Mouse (Mus musculus): ENCODE results near the gene Strn3. TPM values are rescaled to one million over a fixed set of nuclear protein-coding genes. Genes with fewer than 3 reads are reported as not detected.

Gene Strn3
- polyA plus RNA-seq, 1 experiment from 2014 or later: 49.7 TPM

DNA sequence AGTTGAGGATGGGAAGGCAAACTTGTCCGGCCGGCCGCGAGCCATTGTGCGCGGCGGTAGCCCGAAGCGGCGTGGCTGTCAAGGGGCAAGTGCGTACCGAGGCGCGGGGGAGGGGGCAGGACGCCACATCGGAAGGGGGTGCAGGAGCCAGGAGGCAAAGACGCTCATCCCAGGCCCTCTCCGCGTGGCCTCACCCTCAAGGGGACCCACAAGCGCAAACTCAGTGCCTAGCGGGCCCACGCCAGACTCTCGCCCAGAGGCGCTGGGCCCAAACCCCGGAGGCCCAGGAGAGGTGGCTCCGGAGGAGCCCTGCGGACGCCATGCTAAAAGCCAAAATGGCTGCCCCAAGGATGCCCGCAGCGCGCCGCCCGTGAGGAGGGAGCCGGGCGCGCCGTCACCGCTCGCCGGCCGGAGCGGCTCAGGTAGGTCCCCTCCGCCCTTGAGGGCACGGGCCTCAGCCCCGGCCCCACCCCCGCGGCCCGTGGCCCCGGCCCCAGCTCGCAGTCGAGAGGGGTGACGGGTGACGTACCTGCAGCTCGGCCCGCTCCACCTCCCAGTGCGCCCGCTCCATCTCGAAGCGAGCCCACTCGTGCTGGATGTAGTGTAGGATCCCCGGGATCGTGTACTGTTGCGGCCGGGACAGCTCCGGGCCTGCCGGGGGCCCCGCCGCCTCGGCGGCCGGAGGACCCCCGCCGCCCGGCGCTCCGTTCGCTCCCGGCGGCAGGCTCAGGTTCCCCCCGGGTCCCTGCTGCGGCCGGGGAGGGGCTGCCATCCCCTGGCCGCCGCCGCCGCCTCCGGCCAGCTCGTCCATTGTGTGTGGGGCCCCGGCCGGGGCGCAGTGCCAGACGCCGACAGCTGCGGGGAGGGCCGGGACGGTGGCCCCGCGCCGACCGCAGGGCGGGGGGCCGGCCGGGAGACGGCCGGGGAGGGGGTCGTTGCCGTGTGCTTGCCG lies 528 bp downstream of the Strn3 start, which contains the start of gene Ap4s1:
Gene Ap4s1 (plus strand): TSS at position 141 of the 952 bp plus-strand sequence.
- H3K27me3 ChIP-seq (ENCODE audit: control insufficient read depth, insufficient read depth, low read length): no peaks in the 10 kb centered on the region
- H3K4me1 ChIP-seq (ENCODE audit: control insufficient read depth, insufficient read depth, low read length): no peaks in the 10 kb centered on the region
- peak within 1 kb of the TSS; percentile 68 for H3K4me2 ChIP-seq (ENCODE audit: low read depth, severe bottlenecking)
- peak; percentile 83 for ATAC-seq (ENCODE audit: insufficient number of reproducible peaks, low FRiP score, low TSS enrichment, low read depth)
- peak; percentile 82 for DNase-seq (ENCODE audit: low spot score)
- H3K4me3 ChIP-seq (ENCODE audit: low read depth, low read length): peak within 1 kb of the TSS; percentile 80
- no peaks in the 10 kb centered on the region for H3K9me3 ChIP-seq (ENCODE audit: control insufficient read depth, low read length)
- under 1% methylated on average over 88 of the region's 108 CpGs for WGBS
- H3K9ac ChIP-seq (ENCODE audit: low read length): peak within 1 kb of the TSS; percentile 99
- H3K27ac ChIP-seq (replicated peaks; ENCODE audit: low read depth, low read length): peak within 1 kb of the TSS; percentile 100
- H3K36me3 ChIP-seq (ENCODE audit: control insufficient read depth, insufficient read depth, low read length): no peaks in the 10 kb centered on the region

DNA sequence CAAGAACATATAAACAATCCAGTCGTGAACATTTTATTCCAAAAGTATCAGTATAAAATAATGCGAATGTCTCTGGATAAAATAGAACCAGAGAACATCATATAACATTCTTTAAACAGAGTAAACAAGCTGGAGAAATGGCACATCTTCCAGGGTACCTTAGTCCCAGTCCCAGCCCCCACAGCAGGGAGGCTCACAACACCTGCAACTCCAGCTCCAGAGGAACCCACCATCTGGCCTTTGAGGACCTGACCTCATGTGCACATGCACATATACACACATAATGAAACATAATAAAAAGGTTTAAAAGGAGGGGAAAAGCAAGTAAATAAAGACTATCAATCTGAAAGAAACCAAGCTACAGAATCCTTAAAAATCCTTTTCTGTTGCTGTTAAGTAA lies 3.2 kb downstream of the Strn3 start:
- Histone ChIP-seq H3K27me3 (ENCODE audit: control insufficient read depth, insufficient read depth, low read length) (no peaks in the 10 kb centered on the region), H3K4me2 (ENCODE audit: low read depth, severe bottlenecking) (no peak overlapping the region), H3K36me3 (ENCODE audit: control insufficient read depth, insufficient read depth, low read length) (no peaks in the 10 kb centered on the region), H3K9me3 (ENCODE audit: control insufficient read depth, low read length) (no peaks in the 10 kb centered on the region), H3K4me3 (ENCODE audit: low read depth, low read length) (no peak overlapping the region), H3K27ac (replicated peaks; ENCODE audit: low read depth, low read length) (no peak overlapping the region), H3K9ac (ENCODE audit: low read length) (no peak overlapping the region), H3K4me1 (ENCODE audit: control insufficient read depth, insufficient read depth, low read length) (no peaks in the 10 kb centered on the region)
- DNase-seq (ENCODE audit: low spot score): no peak
- 98% methylated on average over 2 of the region's 2 CpGs for WGBS
- no peak for ATAC-seq (ENCODE audit: insufficient number of reproducible peaks, low FRiP score, low TSS enrichment, low read depth)

DNA sequence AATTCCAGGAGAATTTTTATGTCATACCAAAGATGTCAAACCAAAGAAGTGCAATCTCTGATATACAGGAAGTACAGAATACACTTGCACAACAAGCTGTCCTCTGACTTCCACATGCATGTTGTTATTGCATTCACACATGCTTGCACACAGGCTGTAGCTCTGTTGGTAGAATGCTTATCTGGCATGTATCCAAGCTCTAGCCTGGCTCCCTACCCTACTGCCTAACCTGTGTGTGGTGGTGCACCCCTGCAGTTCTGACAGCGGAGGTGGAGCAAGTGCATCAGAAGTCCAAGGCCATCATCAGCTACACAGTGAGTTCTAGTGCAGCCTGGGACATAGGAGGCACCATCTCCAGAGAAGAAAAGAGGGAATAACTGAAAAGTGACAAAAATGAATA lies 12.9 kb downstream of the Strn3 start:
- 92% methylated on average over 1 of the region's 1 CpGs for WGBS

DNA sequence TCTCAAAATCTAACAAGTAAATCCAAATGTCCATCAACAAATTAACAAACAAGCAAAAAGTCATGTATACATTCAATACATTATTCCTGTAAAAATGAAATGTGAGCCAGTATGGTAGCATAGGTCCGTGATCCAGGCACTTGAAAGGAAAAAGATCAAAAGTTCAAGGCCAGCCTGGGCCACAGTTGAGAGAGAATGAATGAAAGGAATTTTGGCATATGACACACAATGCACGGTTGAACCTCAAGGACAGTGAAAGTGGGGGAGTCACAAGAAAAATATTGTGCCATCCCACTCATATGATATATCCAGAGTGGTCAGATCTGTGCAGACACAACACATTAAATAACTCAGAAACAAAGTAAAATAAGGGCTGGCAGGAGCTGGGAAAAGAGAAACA lies 15.3 kb downstream of the Strn3 start:
- Histone ChIP-seq H3K9me3 (ENCODE audit: control insufficient read depth, low read length) (no peaks in the 10 kb centered on the region), H3K36me3 (ENCODE audit: control insufficient read depth, insufficient read depth, low read length) (no peaks in the 10 kb centered on the region; the same call in 1 of the 2 replicates), H3K4me3 (ENCODE audit: low read depth, low read length) (no peak overlapping the region), H3K27ac (replicated peaks; ENCODE audit: low read depth, low read length) (no peak overlapping the region), H3K4me1 (ENCODE audit: control insufficient read depth, insufficient read depth, low read length) (no peaks in the 10 kb centered on the region), H3K9ac (ENCODE audit: low read length) (no peak overlapping the region), H3K4me2 (ENCODE audit: low read depth, severe bottlenecking) (no peak overlapping the region), H3K27me3 (ENCODE audit: control insufficient read depth, insufficient read depth, low read length) (no peaks in the 10 kb centered on the region)
- DNase-seq (ENCODE audit: low spot score): no peak
- ATAC-seq (ENCODE audit: insufficient number of reproducible peaks, low FRiP score, low TSS enrichment, low read depth): no peak
- 76% methylated on average over 2 of the region's 2 CpGs for WGBS

More for the DNA sequence above, 12.9 kb downstream of the Strn3 start:
- Histone ChIP-seq H3K4me2 (ENCODE audit: low read depth, severe bottlenecking) (no peak overlapping the region), H3K4me3 (ENCODE audit: low read depth, low read length) (no peak overlapping the region), H3K9me3 (ENCODE audit: control insufficient read depth, low read length) (no peaks in the 10 kb centered on the region), H3K9ac (ENCODE audit: low read length) (no peak overlapping the region), H3K4me1 (ENCODE audit: control insufficient read depth, insufficient read depth, low read length) (no peaks in the 10 kb centered on the region), H3K36me3 (ENCODE audit: control insufficient read depth, insufficient read depth, low read length) (no peaks in the 10 kb centered on the region; the same call in 1 of the 2 replicates), H3K27ac (replicated peaks; ENCODE audit: low read depth, low read length) (no peak overlapping the region), H3K27me3 (ENCODE audit: control insufficient read depth, insufficient read depth, low read length) (no peaks in the 10 kb centered on the region)
- ATAC-seq (ENCODE audit: insufficient number of reproducible peaks, low FRiP score, low TSS enrichment, low read depth) (no peak), DNase-seq (ENCODE audit: low spot score) (no peak)

DNA sequence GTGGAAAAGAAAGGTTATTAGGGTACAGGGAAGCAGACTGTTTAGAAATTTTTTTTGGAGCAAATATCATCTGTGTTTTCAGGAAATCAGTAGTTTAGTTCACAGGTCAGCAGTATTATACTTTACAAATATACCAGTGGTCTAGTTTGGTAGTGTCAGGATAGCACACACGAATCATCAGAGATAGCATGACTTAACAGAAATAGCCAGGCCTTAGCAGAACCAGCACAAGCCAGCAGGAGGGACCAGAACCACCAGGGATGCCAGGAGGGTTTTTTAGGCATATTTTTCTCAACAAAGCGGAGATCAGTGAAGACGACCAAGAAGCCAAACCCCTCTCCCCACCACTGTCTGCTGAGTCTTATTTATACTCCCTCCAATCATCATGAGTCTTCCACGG lies 18.4 kb downstream of the Strn3 start:
- H3K4me2 ChIP-seq (ENCODE audit: low read depth, severe bottlenecking): no peak overlapping the region
- no peak overlapping the region for H3K4me3 ChIP-seq (ENCODE audit: low read depth, low read length)
- no peaks in the 10 kb centered on the region for H3K9me3 ChIP-seq (ENCODE audit: control insufficient read depth, low read length)
- no peaks in the 10 kb centered on the region; the same call in 1 of the 2 replicates for H3K36me3 ChIP-seq (ENCODE audit: control insufficient read depth, insufficient read depth, low read length)
- ATAC-seq (ENCODE audit: insufficient number of reproducible peaks, low FRiP score, low TSS enrichment, low read depth): no peak
- H3K9ac ChIP-seq (ENCODE audit: low read length): no peak overlapping the region
- DNase-seq (ENCODE audit: low spot score): no peak
- no peaks in the 10 kb centered on the region for H3K27me3 ChIP-seq (ENCODE audit: control insufficient read depth, insufficient read depth, low read length)
- H3K4me1 ChIP-seq (ENCODE audit: control insufficient read depth, insufficient read depth, low read length): no peaks in the 10 kb centered on the region
- no peak overlapping the region for H3K27ac ChIP-seq (replicated peaks; ENCODE audit: low read depth, low read length)
- whole genome bisulfite sequencing: 70% methylated on average over 4 of the region's 4 CpGs

DNA sequence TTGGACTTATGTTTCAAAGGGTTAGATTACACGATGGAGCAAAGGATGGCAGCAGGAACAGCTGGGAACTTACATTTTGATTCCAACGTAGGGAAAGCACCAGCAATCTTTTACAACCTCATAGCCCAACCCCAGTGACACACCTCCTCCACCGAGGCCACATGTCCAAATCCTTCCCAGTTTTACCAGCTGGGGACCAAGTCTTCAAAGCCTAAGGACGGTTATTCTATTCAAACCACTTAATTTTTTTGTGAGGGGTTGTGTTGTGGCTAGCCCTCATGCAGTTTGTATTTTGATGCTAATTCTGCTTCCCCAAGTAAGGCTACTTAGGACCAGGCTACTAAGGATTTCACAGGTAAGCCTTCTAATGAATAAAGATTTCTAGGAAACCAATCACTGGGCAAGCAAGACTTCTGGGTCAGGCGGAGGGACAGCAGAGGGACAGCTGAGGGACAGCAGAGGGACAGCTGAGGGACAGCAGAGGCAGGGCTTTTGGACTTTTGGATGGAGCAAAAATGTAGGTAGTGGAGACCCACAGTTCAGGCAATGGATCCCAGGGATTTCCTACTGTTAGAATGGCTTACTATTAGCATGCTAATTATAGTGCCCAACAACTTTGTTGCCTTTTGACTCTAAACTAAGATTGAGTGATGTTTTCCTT lies 20.3 kb downstream of the Strn3 start:
- no peak overlapping the region for H3K4me3 ChIP-seq (ENCODE audit: low read depth, low read length)
- no peak overlapping the region for H3K9ac ChIP-seq (ENCODE audit: low read length)
- no peak overlapping the region for H3K4me2 ChIP-seq (ENCODE audit: low read depth, severe bottlenecking)
- DNase-seq (ENCODE audit: low spot score) (no peak), ATAC-seq (ENCODE audit: insufficient number of reproducible peaks, low FRiP score, low TSS enrichment, low read depth) (no peak)
- 30% methylated on average over 5 of the region's 5 CpGs for WGBS
- no peak overlapping the region for H3K27ac ChIP-seq (replicated peaks; ENCODE audit: low read depth, low read length)
- no peaks in the 10 kb centered on the region for H3K27me3 ChIP-seq (ENCODE audit: control insufficient read depth, insufficient read depth, low read length)
- H3K4me1 ChIP-seq (ENCODE audit: control insufficient read depth, insufficient read depth, low read length): no peaks in the 10 kb centered on the region; the same call in 1 of the 2 replicates
- H3K36me3 ChIP-seq (ENCODE audit: control insufficient read depth, insufficient read depth, low read length): no peaks in the 10 kb centered on the region; the same call in 1 of the 2 replicates
- no peaks in the 10 kb centered on the region for H3K9me3 ChIP-seq (ENCODE audit: control insufficient read depth, low read length)

DNA sequence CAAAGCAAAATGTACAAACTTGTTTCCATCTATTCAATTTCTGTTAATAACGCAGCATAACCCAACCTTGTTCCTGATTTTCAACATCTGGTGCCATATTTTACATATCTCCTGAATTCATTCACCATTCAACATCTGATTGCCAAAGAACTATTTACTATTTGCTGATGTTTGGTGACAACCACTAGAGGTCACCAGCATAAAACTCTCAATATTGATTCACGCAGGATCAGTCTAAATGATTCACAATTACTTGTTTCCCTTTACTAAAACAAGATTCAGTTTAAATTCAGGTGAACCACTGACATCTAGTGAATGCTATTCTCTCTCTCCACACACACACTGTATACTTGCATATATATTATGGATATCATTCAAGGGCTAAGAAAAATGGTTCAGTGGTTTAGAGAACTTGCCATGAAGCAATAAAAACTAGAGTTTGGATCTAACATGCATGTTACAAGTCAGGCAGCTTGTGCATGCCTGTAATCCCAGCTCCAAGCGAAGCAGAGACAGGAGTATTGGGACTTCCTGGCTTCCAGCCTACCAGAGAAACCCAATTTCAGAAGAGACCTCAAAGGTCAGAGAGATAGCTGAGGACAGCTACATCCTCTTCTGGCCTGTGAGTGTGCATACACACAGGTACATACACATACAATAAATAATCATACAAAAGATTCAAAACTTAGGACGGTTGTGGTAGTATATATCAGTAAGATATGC lies 24.8 kb downstream of the Strn3 start:
- no peaks in the 10 kb centered on the region for H3K36me3 ChIP-seq (ENCODE audit: control insufficient read depth, insufficient read depth, low read length)
- DNase-seq (ENCODE audit: low spot score) (no peak), ATAC-seq (ENCODE audit: insufficient number of reproducible peaks, low FRiP score, low TSS enrichment, low read depth) (no peak)
- H3K4me1 ChIP-seq (ENCODE audit: control insufficient read depth, insufficient read depth, low read length): no peaks in the 10 kb centered on the region; the same call in 1 of the 2 replicates
- H3K9me3 ChIP-seq (ENCODE audit: control insufficient read depth, low read length): no peaks in the 10 kb centered on the region
- 86% methylated on average over 4 of the region's 4 CpGs for WGBS
- no peak overlapping the region for H3K4me2 ChIP-seq (ENCODE audit: low read depth, severe bottlenecking)
- H3K27me3 ChIP-seq (ENCODE audit: control insufficient read depth, insufficient read depth, low read length): no peaks in the 10 kb centered on the region
- H3K27ac ChIP-seq (replicated peaks; ENCODE audit: low read depth, low read length): no peak overlapping the region
- no peak overlapping the region for H3K9ac ChIP-seq (ENCODE audit: low read length)
- H3K4me3 ChIP-seq (ENCODE audit: low read depth, low read length): no peak overlapping the region

DNA sequence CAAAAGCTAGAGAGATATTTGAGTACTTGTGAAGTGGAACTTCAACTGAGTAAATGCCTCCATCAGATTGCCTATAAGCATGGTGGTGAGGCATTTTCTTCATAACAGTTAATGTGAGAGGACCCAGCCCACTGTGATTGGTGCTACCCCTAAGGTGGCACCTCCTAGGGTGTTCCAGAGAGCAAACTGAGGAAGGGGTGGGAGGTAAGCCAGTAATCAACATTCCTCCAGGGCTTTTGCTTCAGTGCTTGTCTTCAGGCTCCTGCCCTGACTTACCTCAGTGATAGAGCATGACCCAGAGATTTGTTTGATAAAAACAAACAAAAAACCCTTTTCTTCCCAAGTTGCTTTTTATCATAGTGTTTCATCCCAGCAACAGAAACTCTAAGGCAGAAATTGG lies 27.8 kb downstream of the Strn3 start:
- Histone ChIP-seq H3K9me3 (ENCODE audit: control insufficient read depth, low read length) (no peaks in the 10 kb centered on the region), H3K4me2 (ENCODE audit: low read depth, severe bottlenecking) (no peak overlapping the region), H3K9ac (ENCODE audit: low read length) (no peak overlapping the region), H3K4me3 (ENCODE audit: low read depth, low read length) (no peak overlapping the region), H3K27me3 (ENCODE audit: control insufficient read depth, insufficient read depth, low read length) (no peaks in the 10 kb centered on the region), H3K4me1 (ENCODE audit: control insufficient read depth, insufficient read depth, low read length) (no peaks in the 10 kb centered on the region; the same call in 1 of the 2 replicates), H3K36me3 (ENCODE audit: control insufficient read depth, insufficient read depth, low read length) (no peaks in the 10 kb centered on the region), H3K27ac (replicated peaks; ENCODE audit: low read depth, low read length) (no peak overlapping the region)
- no peak for DNase-seq (ENCODE audit: low spot score)
- no peak for ATAC-seq (ENCODE audit: insufficient number of reproducible peaks, low FRiP score, low TSS enrichment, low read depth)

Measured in limb, embryonic 11.5 days (tissue).